Mouse (Mus musculus) brain, embryonic 14.5 days (tissue): ENCODE measurements around the gene B430306N03Rik.

Experiments
- CTCF ChIP-seq: fragments of 200-500 bp; IDR thresholded peaks from 2 replicates; pipeline ENCODE4 v1.5.1; 2012; ENCODE audit warnings: inconsistent platforms, mild to moderate bottlenecking, moderate library complexity, borderline replicate concordance; ENCODE audit not compliant: insufficient read depth, insufficient read length; ENCODE audit errors: extremely low read depth
- POLR2A ChIP-seq: fragments of 200-500 bp; IDR thresholded peaks from 2 replicates; pipeline ENCODE4 v1.6.1; 2012; ENCODE audit warnings: mild to moderate bottlenecking, inconsistent platforms, borderline replicate concordance; ENCODE audit not compliant: poor library complexity, insufficient read depth, insufficient read length, severe bottlenecking; ENCODE audit errors: extremely low read depth

- TF ChIP-seq CTCF (no peak), POLR2A (no peak)
Measured at GRCm38 (mm10) chr17:48372987-48373386, 57.0 kb downstream of the B430306N03Rik start.
